Mouse (Mus musculus): ENCODE measurements around the gene Ahdc1.

The Ahdc1 gene

DNA sequence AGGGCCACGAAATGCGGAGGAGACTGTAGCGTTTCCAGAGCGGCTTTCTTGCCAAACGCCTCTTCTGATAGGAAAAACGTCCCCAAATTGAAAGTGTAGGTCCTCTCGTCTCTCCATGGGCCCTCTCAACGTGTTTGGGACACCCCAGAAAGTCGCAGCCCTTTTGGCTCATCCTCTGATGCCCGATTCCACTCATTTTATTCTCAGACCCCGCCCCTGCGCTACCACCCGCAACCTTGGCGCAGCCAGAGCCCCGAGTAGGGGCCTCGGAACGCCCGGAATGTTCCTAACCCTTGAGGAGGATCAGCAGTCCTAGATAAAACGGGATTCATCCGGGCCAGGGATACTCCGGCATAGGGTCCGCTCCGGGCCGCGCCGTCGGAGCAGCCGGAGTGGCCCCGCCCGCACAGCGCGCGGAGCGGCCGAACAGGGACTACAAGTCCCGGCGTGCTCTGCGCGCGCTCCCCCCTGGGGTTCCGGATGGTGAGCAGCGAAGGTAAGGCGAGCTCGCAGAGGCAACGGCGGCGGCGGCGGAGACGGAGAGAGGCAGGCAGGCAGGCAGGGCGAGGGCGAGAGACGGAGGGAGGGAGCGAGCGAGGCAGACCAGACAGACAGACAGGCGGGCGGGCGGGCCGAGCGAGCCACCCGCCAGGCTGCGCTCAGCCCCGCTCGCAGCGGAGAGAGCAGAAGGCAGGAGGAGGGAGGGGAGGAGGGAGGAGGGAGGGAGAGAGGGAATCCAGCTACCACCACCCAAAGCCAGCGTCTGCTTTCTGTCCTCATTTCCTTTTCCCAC lies at the start of gene Ahdc1:
Gene Ahdc1 (plus strand): TSS at position 233 of the 793 bp plus-strand sequence.
- peak; percentile 97 for DNase-seq

DNA sequence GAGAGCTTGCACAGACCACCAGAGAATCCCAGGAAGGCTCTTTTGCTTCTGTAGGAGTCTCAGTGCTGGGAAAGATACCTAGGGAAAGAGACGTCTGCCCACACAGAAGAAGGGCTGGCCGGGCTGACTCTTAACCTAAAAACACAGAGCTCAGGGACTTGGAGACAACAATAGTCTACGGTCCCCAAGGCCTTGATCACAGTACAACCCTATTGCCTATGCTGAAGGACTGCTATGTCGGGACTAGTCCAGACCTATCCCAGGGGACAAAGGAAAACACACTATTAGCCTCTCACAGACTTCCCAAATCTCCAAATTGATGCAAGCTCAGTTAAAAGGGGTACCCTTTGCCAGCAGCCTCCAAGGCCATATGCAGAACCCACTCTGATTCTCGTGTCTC lies 49.2 kb upstream of the Ahdc1 start:
- DNase-seq = no peak

DNA sequence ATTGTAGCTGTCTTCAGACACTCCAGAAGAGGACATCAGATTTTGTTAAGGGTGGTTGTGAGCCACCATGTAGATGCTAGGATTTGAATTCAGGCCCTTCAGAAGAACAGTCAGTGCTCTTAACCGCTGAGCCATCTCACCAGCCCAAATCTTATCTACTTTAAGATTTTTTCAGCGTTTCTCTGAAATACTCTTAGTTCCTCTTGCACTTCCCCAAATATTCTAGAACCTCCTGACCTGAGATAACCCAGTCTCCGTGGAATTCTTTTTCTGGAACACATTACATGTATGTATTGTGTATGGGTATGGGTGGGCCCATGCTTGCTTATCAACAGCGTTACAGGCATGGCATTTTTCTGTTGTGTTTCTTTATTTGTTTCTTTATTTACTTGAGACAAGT lies 48.4 kb upstream of the Ahdc1 start:
- DNase-seq = no peak

DNA sequence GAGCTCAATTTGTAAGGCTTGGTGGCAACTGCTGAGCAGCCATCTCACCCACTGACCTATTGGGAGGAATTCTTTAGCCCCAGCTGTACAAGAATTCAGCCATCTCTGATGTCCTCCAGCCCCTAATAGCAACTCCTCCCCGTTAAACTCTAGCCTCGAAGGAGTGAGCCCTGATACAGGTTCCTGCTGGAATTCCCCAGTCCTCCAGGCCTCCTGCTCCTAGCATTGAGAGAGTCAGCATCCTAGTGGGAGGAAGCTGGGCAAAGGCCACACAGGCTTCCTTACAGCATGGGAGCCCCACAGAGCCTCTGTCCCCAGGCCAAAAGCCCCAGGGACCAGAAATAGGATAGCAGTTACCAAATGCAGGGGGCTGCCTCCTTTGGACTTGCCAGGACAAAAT lies 47.6 kb upstream of the Ahdc1 start:
- no peak for DNase-seq

DNA sequence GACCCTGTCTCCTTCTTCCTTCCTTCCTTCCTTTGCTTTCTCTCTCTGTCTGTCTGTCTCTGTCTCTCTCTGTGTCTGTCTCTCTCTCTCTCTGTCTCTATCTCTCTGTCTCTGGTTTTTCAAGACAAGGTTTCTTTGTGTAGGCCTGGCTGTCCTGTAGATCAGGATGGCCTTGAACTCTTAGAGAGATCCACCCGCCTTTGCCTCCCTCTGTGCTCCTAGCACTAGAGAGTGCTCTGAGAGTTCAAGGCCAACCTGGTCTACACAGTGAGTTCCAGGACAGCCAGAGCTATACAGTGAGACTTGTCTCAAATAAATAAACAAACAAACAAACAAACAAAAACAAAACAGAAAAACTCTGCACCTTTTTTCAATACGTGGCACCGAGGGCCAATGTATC lies 47.0 kb upstream of the Ahdc1 start:
- DNase-seq = no peak

DNA sequence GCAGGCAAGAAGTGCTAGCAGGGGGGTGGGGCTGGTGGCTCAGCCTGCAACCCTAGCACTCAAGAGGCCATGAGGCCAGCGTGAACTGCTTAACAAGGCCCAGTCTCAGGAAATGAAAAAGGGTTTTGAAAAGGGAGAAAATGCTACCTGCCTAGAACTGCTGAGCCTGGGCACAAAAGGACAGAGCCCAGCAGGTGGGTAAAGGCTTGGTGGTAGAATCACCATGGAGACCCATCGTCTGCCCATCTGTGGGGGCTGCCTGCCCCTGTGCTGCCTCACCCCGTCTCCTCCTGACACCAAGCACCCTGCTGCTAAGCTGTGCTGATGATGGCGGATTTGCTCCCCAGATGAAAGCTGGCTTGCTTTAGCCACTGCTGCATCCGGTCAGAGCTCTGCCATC lies 46.6 kb upstream of the Ahdc1 start:
- DNase-seq = no peak

DNA sequence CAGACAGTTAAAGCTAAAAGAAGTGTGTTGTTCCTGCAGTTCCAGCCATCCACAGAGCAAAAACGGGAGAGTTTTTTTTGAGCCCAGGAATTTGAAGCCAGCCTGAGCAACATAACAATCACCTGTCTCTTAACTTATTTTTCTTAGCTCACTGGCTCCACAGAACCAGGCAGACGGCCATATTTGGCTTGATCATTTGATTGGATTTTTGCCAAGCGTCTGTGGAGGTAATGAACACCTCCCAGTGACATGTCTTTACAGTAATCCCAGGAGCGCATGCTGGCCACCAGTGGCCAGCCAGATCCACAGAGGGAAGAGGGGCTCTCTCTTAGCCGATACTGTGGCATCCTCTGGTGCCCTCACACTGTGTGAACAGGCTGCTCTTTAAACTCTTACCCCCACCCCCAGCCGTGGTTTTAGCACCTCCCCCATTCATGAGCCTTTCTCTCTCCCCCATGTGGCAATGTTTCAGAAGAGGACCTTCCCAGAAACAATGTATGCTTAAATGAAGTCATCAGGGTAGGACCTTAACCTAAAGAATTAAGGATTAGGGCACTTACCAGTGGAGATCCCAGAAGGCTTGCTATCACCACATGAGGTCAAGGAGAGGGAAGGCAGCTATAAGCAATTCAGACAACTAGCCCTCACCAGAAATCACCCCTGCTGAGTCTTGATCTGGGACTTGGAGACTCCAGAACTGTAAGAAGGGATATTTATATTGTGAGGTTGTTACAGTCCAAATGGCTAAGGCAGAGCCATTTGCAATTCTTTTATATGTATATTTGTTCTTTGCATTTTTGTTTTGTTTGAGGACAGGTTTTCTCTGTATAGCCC lies 42.7 kb upstream of the Ahdc1 start:
- no peak for DNase-seq

DNA sequence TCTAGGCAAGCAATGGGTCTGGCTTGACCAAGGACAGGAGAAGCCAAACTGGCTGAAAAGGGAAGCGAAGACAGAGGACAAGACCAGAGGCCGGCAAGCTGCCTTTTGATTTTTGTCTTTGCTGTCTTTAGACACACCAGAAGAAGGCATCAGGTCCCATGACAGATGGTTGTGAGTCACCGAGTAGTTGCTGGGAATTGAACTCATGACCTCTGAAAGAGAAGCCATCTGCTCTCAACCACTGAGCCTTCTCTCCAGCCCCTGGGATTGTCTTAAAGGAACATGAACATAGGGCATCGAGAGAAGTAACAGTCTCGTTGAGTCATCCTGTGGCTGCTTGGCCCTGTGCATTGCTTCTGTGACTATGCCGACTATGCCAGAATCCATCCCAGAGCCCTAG lies 39.5 kb upstream of the Ahdc1 start:
- no peak for DNase-seq

DNA sequence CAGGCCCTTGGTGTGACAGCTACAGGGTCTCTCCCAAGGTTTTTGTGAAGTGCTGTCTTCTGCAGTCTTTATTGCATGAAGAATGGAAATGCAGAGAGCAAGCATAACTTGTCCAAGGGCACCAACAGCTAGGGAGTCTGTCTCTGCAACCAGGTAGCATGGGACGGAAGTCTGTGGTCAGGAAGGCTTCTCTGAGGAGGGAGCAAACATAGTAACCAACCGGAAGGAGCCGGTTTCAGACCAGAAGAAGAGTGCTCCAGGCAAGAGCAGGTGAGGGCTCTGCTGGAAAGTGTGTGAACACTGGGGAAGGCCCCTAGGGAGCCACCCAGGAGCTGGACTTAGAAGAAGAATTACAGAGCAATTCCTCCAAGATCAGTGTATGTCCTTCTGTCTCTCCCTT lies 39.0 kb upstream of the Ahdc1 start:
- DNase-seq = peak; percentile 79

DNA sequence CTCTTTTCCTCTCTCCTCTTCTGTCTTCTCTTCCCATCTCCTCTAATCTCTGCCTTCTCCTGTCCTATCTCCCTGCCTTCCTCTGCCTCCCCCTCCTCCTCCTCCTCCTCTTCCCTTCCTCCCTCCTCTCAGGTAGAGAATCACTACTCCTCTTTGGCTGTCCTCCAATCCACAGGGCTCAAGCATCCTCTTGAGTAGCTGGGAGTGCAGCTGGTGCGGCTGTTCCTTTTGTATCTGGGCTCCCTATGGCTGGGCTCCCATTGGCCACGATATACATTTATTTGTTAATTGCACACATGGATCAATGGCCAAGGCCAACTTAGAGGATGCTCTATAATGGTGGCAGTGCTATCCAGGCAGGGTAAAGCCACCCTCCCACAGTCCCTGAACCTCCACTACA lies 38.5 kb upstream of the Ahdc1 start:
- DNase-seq = no peak

DNA sequence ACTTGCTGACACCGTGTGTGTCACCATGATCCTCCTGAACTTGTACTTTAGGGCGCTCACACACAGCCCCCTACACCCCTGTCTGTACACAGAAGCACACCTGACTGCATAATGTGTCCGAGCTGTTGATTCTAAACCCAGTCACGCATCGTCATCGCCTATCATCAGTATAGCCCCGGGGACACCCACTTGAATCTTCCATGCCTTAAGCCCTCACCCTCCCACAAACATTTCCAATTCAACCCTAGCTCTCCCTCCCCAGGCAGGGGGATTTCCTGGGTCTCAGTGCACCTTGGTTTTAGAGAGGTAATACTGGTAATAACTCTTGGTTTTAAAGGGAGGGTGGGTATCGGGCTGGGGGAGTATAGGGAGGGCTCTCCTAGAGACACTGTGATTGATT lies 37.9 kb upstream of the Ahdc1 start:
- DNase-seq = no peak

DNA sequence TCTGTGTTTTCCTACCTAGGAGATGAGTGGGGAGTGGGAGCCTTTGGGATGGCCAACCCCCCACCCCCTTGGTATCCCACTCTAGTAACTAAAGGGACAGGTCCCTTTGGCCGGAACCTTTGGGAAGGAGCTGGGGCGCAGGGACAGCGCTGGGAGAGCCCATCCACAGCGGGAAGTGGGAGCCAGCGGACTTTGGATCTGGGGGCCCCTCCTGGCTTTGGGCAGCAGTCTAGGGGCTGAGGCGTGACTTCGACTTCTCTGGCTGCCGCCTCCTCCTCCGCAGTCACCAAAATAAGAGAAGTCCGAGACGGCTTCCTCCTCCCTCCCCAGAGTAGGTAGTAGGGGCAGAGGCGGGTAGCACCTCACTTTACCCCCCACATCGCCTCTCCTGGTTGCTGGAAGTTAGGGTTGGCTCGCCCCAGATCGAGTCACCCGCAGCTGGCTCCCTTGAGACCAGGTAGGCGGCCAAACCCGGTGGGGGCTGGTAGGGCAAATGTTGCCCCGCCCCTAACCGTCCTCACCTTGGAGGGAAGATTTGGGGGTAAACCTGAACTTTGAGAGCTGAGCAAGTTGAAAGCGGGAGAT lies 37.2 kb upstream of the Ahdc1 start, which contains the start of gene Fgr:
Gene Fgr (plus strand): TSS at position 282 of the 585 bp plus-strand sequence.
- DNase-seq = peak; percentile 86

DNA sequence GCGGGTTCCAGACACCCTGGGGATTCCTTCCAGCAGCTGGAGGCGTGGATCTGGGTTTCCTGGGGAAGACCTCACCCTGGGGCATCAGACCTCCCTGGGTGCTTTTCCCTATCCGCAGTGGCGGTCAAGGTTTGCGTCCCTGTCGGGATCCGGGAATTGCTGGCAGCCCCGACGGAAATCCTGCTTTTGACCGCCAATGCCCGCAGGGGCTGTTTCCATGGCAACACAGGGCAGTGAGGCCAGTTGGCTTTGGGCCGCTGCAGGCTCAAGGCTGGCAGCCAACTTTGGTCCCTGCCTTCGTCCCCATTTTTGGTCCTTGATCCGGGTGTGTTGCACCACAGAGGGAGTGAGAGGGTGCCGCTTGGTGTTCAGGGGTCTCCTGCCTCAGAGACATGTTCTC lies 36.2 kb upstream of the Ahdc1 start:
- peak; percentile 41 for DNase-seq

DNA sequence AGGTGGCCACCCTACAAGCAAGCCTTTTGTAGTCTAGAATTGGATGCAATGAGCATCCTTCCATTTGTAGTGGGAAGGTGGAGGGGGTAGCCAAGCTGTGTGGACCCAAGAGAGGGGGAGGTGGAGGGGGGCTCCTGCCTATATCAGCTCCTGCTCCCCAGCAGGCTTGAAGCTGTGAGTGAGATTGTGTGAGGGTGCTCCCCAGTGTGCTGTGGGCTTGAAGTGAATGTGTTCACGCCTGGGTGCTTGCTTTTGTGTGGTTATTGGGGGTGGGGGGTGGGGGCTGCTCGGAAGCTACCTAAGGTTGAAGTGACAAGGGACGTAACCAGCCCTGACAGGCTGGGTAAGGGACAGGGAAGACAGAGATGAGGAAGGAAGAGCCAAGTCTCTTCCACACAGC lies 35.3 kb upstream of the Ahdc1 start:
- peak; percentile 58 for DNase-seq

DNA sequence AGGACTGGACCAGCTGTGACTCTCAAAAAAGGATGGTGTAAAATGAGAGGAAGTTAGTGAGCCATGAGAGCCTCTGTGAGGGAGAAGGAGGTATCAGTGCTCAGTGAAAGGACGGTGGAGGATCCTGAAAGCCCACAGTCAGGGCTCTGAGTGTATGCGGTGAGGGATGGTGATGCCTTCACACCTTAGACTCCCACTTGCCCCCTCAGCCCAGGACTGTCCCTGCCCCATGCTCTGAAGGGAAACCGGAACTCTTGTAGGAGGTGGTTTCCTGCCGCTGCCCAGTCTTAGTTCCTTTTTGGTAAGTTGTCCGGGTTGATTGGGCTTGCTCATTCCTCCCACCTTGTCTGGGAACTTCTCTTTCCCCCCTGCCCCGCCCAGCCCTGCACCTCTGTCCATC lies 34.3 kb upstream of the Ahdc1 start:
- DNase-seq = peak; percentile 56

DNA sequence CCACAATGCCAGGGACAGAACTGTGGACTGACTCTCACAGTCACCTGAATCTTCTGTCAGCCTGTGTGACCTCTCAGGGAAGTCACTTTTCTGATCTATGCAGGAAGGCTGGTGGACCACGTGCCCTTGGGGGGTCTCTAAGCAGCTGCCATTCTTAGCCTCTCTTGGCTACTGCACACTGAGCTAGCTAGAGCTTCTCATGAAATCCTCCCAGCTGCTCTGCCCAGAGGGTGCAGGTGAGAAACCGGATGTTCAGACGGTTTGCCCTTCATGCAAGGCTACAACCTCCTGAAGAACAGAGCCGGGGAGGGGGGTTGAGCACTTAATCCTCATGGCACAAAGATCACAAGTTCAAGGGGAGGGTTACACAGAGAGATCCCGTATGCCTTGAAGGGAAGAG lies 33.5 kb upstream of the Ahdc1 start:
- DNase-seq = peak; percentile 88

DNA sequence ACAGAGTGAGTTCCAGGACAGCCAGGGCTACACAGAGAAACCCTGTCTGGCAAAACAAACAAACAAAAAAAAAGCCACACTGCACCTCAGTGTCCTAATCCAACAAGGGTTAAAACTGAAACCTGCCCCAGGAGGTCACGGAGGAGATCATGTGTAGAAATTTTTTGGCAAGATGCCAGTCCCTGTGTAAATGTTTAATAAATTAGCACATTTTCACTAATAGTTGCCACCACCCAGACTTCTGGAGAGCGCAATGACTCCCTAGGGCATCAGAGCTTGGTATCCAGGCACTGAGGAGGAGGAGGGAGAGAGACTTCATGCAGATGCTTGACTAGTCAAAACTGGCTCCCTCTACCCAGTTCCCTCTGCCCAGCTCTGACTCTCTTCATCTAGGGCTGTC lies 31.9 kb upstream of the Ahdc1 start:
- DNase-seq = no peak

DNA sequence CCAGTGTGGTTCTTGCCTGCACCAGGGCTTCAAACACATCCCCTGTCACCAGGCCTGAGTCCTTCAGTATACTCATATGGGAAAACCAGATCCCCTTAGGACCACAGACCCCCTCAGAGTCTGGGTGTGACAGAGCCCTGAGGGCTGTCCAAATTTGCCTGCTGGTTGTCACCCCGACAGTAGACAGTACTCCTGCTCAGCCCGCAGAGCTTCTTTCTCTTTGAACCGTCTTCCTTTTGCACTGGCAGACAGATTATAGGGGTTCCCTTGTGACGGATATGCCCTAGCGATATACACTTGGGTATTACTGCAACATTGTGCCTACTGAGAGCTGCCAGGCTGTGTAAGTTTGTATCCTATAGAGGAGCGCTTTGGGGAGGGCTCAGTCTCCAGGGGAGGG lies 29.4 kb upstream of the Ahdc1 start:
- peak; percentile 70 for DNase-seq

DNA sequence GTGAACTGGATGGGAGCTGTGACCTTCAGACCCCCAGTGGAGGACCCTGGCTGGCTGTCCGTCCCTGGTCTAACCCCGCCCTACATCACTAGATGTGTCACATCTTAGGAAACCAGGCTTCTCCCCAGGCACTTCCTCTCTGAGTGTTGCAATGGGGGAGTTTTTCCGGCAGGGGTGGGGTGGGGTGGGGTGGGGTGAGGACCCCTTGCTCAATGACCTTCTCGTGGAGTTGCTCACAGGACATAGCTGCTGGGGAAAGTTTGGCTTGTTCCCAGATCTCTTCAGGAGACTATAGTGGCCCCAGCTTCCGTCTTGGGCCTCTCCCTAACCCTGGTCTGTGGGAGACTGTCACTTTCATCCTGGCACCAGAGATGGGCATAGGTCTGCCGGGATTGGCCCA lies 28.1 kb upstream of the Ahdc1 start:
- no peak for DNase-seq

DNA sequence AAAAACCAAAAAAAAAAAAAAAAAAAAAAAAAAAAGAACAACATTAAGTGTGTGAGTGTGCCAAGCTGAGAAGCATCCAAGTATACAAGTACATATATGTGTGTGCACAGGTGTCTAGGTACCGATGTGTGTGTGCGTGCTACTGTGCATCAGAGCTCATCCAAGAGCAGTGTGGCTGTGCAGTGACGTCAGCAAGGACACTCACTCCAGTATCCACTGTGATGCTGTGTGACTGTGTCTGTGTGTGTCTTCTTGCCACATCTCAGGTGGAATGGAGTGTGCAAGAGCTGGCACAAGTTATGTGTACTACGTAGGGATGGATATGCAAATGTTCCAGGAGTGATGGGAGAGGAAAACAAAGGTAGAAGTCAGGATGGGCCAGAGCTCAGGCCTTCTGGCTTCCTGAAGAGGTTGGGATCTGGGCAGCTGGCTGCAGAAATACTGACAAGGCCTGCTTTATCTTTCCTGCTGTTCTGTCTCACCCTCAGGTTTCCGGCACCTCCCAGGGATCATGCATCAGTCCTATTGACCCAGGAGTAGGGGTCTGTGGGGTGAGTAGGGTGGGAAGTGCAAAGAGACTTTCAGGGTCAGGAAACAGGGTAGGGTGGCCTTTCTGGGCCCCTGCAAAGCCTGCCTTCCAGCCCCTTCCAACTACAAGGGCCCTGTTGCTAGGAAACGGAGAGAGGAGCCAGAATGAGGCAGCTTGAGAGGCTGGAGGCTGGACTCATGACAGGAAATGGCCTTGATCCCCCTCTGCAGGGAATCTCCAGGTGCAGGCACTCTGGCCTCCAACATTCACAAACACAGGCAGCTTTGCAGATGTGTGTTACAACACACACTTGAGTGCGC lies 27.2 kb upstream of the Ahdc1 start:
- DNase-seq = peak; percentile 59

DNA sequence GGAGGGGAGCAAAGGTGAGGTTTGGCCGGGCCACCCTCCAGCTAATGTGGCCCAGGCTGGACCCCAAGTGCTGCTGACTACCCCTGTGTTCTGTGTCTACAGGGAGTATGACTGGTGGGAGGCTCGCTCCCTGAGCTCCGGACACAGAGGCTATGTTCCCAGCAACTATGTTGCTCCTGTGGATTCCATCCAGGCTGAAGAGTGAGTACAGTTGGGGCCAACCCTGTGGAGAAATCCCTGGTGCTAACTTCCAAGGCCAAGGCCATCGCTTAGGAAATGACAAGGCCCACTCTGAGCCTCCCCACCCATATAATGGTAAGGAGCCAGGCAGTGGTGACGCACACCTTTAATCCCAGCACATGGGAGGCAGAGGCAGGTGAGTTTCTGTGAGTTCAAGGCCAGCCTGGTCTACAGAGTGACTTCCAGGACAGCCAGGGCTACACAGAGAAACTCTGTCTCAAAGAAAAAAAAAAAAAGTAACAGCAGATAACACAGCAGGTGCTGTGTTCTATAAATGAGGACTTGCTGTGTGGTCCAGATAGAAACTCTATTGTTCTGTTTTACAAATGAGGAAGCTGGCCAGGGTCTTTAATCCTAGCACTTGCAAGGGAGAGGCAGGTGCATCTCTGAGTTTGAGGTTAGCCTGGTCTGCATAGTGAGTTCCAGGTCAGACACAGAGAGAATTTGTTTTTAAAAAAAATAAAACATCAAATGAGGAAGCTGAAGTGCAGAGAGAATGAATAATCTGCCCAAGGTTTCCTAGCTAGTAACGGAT lies 22.3 kb upstream of the Ahdc1 start:
- no peak for DNase-seq

DNA sequence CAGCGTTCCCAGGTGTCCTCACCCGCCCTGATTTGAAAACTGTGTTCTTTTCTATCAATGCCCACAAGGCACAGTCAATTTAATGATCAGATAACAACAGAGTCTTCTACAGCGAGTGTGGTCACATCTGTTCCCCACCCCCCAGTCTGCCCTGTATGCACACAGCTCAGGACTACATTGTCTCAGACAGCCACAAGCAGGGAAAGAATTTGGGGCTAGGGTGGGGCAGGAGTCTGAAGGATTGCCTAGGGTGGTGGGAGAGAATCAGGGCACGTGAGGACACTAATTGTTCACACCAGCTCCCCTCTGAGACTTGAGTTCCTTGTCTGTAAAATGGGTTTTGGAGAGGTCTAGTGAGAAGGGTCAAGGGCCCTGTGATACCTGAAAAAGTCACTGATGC lies 17.5 kb upstream of the Ahdc1 start:
- no peak for DNase-seq
